Mouse (Mus musculus) left cerebral cortex, postnatal 4 days (tissue): ENCODE measurements around the gene Ep400. TPM values are rescaled to one million over a fixed set of nuclear protein-coding genes. Genes with fewer than 3 reads are reported as not detected.

Source experiments
- DNase-seq: peaks from one replicate; pipeline ENCODE4 v3.0.0-alpha.2; 2022
- intact Hi-C: fragments of 180-260 bp; cut with DNase I; formaldehyde crosslinking; loops from one replicate; pipeline ENCODE4 v1.15.1; 2025
- total RNA-seq, 2 experiments: library from RNA; stranded (reverse); gene quantifications; 2 replicates each; pipeline ENCODE4 v1.2.3; 2021

The Ep400 gene
- 100 to 1,000 TPM; 121 to 122 TPM for total RNA-seq

- DNase-seq = peak; percentile 100
- intact Hi-C loops = no loop called here
Observed at GRCm38 (mm10) chr5:110770448-110771158, at the start of gene Ep400. Ep400 (minus strand) TSS chr5:110770717.

- intact Hi-C loops = no loop called here
Observed at GRCm38 (mm10) chr5:110809667-110810325, 39.3 kb upstream of the Ep400 start, which contains the start of gene Ulk1. Ulk1 (minus strand) TSS chr5:110810097.

GRCm38 (mm10) chr5:110808821-110809666 is 38.5 kb upstream of the Ep400 start:
- peak; percentile 30 for DNase-seq
- intact Hi-C loops = no loop called here

More at GRCm38 (mm10) chr5:110809667-110810325, 39.3 kb upstream of the Ep400 start, which contains the start of gene Ulk1:
- peak; percentile 100 for DNase-seq

- intact Hi-C loops = no loop called here
- DNase-seq = peak; percentile 81
Observed at GRCm38 (mm10) chr5:110808061-110808631, 37.6 kb upstream of the Ep400 start.

GRCm38 (mm10) chr5:110807453-110807852 is 36.9 kb upstream of the Ep400 start:
- intact Hi-C loops = no loop called here
- DNase-seq = no peak

GRCm38 (mm10) chr5:110806676-110807075 is 36.2 kb upstream of the Ep400 start:
- intact Hi-C loops = no loop called here
- DNase-seq = no peak

- intact Hi-C loops = no loop called here
- DNase-seq = no peak
Observed at GRCm38 (mm10) chr5:110806154-110806553, 35.6 kb upstream of the Ep400 start.

- DNase-seq = no peak
- intact Hi-C loops = no loop called here
Observed at GRCm38 (mm10) chr5:110804012-110804743, 33.7 kb upstream of the Ep400 start.

GRCm38 (mm10) chr5:110802809-110803208 is 32.3 kb upstream of the Ep400 start:
- DNase-seq = no peak
- intact Hi-C loops = no loop called here

GRCm38 (mm10) chr5:110802186-110802585 is 31.7 kb upstream of the Ep400 start:
- DNase-seq = peak; percentile 57
- intact Hi-C loops = no loop called here

GRCm38 (mm10) chr5:110801036-110801624 is 30.6 kb upstream of the Ep400 start:
- no peak for DNase-seq

GRCm38 (mm10) chr5:110797696-110798095 is 27.2 kb upstream of the Ep400 start:
- intact Hi-C loops = no loop called here
- no peak for DNase-seq

More at GRCm38 (mm10) chr5:110801036-110801624, 30.6 kb upstream of the Ep400 start:
- intact Hi-C loops = no loop called here

GRCm38 (mm10) chr5:110794363-110794762 is 23.8 kb upstream of the Ep400 start:
- intact Hi-C loops = no loop called here
- DNase-seq = no peak

GRCm38 (mm10) chr5:110788684-110789083 is 18.2 kb upstream of the Ep400 start:
- intact Hi-C loops = no loop called here
- peak; percentile 43 for DNase-seq

- intact Hi-C loops = no loop called here
- DNase-seq = no peak
Observed at GRCm38 (mm10) chr5:110786081-110786835, 15.7 kb upstream of the Ep400 start.

GRCm38 (mm10) chr5:110783150-110783549 is 12.6 kb upstream of the Ep400 start:
- intact Hi-C loops = no loop called here
- DNase-seq = no peak

GRCm38 (mm10) chr5:110781529-110782238 is 11.2 kb upstream of the Ep400 start:
- intact Hi-C loops = no loop called here

GRCm38 (mm10) chr5:110780761-110781528 is 10.4 kb upstream of the Ep400 start:
- DNase-seq = no peak

More at GRCm38 (mm10) chr5:110781529-110782238, 11.2 kb upstream of the Ep400 start:
- DNase-seq = no peak

More at GRCm38 (mm10) chr5:110780761-110781528, 10.4 kb upstream of the Ep400 start:
- intact Hi-C loops = no loop called here
